Mouse (Mus musculus) WW6 (cell line): ENCODE results near the gene Bicra.

Experiments used
- DNase-seq: peaks from one replicate; pipeline ENCODE4 v3.0.0-alpha.2; 2013; ENCODE audit warnings: low read depth, low spot score

The Bicra gene

DNA sequence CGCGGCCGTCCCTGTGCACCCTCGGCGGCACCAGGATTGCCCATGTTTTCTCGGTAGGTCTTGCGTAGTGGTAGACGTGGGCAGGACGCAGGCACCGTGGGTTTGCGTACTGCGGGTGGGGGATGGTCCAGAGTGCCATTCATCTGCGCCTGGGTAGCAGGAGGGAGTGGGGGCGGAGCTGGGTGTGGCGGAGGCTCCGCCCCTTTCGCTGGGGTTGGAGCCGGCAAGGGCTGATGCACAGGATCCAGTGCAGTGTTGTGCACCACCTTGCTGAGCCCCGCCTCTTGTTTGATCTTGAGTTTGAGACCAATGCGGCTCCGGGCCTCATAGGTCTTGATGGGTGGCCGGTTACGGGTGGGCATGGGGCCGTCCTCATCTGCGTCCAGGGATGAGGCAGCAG, 75.5 kb downstream of the Bicra start:
- peak; percentile 62 for DNase-seq

DNA sequence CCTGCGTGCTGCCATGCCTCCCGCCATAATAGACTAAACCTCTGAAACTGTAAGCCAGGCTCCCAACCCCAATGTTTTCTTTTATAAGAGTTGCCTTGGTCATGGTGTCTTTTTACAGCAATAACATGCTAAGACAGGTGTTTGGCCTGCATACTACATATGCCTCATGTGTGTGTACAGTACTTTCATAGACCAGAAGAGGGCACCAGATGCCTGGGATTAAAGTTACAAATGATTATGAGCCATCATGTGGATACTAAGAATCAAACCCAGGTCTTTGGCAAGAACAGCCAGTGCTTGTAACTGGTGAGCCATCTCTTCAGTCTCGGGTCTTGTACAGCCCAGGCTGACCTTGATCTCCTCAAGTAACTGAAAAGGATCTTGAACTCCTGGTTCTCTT, 78.0 kb downstream of the Bicra start:
- DNase-seq = no peak

DNA sequence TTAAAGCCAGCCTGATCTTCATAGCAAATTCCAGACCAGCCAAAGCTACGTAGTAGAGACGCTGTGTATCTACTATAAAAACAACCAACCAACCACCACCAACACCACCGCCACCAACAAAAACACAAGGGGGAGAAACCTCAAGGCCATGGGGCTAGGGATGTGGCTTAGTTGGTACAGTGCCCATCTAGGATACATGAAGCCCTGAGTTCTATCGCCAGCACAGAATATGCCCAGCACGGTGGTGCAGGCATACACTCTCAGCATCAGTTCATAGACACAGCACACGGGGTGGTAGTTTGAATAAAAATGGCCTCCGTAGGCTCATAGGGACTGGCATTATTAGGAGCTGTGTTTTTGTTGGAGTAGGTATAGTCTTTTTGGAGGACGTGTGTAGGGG, 79.4 kb downstream of the Bicra start:
- no peak for DNase-seq

DNA sequence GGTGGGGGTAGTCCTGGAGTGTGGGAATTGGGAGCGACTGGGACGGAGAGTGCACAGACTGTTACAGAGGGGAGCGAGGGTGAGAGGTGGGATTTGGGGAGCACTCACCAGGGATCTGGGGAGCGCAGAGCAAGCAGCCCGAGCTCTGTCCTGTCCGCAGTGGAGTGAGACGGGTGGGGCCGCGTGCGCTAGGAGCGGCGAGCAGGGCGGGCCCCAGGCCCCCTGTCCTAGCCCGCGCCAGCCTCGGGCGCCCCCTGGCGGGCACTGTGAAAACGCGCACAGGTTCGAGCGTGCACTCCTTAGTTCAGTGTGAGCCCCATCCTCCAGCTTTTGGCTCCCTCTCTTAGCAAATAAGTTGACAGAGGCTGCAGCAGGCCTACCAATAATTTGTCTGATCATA, 80.4 kb downstream of the Bicra start, which contains the start of gene Ehd2:
TSS of gene Ehd2 (minus strand) at position 256 of the 400 bp plus-strand sequence.
- no peak for DNase-seq

DNA sequence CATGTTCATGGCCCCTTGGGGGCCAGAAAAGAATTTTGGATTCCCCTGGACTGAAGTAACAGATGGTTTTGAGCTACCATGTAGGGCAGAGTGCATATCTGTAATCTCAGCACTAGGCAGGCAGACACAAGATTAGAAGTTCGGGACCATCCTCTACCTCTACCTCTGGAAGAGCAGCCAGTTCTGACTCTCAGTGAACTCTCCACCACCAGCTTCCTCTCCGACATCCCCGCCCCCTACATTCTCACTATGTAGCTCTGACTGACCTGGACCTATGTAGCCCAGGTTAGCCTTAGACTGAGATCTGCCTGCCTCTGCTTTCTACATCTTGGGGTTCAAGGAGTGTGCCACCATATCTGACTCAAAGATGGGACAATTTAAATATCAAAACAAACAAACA, 81.2 kb downstream of the Bicra start:
- DNase-seq = no peak

DNA sequence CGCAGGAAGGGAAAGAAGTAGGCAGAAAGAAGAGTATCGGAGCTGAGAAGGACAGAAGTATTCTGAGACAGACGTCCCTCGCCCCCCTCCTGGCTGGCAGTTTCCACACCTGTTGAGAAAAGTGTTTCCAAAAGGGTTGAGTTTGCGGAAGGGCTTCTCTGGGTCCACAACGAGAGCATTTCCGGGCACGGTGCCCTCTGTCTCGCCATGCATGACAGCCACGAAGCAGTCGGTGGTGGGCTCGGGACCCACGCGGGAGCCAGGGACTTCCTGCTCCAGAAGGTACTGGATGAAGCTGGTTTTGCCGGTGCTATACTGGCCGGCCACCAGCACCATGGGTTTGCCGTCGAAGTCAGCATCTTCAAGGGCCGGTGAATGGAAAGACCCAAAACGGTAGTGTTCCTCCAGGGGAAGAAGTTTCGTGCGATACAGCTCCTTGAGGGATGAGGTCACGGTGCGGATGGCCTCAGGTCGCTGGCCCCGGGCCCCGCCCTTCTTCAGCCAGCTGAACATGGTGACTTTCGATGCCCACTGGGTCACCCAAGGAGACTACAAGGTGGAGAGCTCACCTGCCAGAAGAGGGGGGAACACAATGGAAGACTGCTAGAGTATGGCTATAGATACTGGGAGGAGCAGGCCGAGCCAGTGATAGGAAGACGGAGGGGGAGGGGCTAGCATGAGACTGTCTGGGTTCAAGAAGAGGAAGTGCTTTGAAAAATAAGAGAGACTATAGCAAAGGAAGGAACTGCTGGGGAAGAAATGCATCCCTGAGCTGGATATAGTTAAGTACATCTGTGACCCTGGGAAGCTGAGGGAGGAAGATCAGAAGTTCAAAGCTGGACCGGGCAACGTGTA, 83.7 kb downstream of the Bicra start:
- no peak for DNase-seq

DNA sequence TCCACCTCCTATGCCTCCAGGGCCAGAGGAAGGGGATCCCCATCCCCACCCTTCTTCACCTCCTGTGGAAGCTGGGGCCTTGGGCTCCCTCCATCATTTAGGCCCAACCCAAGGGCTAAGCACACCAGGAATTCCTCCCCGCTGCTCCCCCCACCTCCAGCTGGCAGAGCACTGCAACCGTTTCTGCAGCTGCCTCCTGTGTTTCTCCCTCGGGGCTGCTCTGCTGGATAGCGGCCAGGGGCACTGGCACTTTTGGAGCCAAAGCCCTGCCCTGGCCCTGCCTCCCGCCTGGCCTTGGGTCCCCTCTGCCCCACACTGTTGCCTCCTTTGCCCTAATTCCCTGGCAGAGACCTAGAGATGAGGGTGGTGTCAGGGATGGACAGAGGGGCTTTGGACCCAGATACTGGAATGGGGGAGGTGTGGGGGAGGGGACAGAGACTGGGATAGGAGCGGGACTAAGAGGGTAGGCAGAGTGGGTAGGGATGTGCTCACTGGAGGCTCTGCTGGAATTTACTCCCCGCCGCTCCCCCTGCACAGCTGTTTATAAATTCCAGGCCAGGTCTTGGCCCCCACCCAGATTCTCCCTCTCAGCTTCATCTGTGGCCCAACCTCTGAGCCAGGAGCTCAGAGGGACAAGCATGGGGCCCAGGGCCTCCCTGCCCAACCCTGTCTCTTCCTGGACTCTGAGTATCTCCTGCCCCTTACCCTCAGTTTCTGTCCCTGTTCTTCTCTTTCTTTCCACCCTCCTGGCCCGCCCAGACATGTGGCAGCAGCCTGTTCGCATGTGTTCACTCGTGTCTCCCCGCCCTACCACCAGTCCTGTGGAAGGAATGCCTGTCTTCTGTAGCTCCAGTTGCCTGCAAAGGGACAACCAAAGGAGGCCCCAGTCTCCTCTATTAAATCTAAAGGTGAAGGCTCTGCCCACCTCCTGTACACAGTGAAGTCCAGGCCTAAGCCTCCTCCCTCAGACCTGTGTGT, 85.1 kb downstream of the Bicra start:
- DNase-seq = no peak

DNA sequence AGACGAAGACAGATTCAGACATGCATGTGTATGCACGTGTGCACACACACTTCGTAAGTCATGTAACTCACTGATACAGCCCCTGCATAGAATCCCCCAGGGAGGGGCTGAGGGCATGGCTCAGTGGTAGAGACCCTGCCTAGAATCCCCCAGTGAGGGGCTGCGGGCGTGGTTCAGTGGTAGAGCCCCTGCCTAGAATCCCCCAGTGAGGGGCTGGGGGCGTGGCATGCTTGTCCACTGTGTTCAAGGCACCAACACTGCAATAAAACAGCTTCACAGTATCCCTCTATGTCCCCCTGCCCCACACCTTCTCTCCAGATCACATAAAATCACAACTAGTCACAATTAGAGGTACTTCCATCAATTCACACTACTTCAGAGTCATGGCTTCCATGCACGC, 85.9 kb downstream of the Bicra start:
- no peak for DNase-seq

DNA sequence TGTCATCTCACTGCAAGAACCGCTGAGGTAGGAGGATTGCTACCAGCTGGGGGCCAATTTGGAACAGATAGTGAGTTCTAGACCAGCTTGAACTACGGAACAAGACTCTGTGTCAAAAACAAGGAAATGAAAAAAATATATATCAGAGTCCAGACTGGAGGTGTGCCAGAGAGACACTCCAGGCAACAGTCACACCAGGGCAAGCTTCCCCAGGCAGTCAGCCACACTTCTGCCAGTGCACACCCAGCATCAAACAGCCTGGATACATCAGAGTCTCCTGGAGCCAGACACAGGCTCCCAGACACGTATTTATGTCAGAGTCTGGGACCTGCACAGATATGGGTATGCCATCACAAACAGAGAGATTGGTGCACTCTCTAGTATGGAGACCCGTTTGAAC, 86.5 kb downstream of the Bicra start:
- DNase-seq = no peak

DNA sequence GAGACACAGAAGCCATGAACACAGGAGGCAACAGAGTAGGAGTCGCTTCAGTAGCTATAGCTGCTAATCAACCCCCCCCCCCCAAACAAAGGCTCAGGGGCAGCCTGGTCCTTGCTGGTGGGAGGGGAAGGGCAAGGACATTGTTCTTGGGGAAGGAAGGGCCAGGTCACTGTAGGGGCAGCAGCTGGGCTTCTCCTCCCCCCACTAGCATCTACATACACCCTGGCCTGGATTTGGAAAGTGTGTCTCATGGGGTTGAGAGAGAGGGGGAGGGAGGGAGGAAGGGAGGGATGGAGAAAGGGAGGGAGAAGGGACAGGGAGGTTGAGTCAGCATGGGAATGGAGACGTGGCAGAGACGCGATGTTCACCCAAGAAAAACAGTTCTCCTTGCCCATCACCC, 87.0 kb downstream of the Bicra start:
- no peak for DNase-seq

DNA sequence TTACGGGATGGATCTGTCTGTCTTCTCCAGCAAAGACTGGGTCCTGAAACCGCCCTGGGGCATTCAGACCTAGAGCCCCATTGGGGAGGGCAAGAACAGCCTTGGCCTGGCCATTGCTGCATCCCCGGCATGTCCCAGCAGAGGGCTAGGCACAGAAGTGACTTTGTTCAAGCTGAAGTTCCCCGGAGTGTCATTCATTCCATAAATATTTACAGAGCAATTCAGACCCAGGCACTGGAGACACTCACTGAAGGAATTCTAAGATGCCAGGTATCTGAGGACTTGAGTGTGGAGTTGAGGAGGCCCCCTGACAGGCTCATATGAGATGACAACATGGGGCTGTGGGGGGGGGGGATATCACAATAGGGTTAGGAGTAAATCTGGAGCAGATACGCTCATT, 91.6 kb downstream of the Bicra start:
- DNase-seq = no peak

DNA sequence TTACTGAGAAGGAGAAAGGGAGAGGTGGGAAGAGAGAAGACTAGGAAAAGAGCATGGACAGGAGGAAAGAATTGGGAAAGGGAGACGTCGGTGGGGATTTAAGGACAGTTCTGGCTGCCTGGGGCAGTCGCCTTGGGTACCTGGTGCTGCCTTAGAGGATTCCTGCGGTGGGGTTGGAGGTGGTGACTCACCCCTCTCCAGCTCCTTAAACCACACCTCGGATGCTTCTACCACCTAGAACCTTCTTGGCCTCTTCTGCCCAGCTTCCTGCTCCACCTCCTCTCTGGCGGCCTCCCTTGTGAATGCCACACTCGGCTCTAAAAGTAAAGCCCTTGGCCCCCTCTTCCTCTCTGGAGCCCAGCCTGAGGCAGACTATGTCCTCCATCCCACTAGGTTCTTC, 92.2 kb downstream of the Bicra start:
- no peak for DNase-seq

DNA sequence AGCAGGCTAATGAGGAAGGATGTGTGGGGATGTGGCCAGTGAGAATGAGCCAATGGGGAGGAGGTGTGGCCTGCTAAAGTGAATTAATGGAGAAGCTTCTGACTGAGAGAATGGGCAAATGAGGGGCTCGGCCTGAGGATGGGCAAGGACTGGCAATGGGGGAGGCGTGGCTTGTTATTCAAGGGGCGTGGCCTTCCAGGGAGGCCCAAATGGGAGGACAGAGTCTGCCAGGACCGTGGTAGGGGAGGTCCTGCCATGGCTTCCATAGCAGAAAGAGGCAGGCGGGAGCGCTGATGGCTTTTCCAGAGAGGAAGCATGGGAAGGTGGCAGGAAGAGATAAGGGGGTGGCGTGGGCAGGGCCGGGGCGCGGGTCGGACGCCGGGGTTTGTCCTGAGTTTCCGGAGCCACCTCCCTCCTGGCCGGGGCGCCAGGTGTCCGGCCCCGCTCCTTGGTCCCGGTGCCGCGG, 92.7 kb downstream of the Bicra start:
- no peak for DNase-seq

DNA sequence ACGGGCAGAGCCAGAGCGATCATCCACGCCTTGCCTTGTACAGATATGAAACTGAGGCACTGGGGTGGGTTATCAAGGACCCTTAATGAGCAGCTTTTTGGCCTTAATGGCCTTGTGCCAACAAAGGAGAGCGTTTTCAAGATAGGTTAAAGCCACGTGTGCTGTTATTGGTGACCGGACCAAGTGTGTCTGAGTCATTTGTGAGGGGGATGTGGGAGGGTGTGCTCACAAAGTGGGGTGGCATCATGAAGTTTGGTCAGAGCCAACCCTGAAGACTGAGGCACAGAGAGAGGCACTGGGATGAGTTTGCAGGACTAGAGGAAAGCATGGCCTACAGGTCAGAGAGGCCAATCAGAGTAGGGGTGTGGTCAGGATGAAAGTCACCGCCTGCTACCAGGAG, 93.3 kb downstream of the Bicra start:
- DNase-seq = no peak

DNA sequence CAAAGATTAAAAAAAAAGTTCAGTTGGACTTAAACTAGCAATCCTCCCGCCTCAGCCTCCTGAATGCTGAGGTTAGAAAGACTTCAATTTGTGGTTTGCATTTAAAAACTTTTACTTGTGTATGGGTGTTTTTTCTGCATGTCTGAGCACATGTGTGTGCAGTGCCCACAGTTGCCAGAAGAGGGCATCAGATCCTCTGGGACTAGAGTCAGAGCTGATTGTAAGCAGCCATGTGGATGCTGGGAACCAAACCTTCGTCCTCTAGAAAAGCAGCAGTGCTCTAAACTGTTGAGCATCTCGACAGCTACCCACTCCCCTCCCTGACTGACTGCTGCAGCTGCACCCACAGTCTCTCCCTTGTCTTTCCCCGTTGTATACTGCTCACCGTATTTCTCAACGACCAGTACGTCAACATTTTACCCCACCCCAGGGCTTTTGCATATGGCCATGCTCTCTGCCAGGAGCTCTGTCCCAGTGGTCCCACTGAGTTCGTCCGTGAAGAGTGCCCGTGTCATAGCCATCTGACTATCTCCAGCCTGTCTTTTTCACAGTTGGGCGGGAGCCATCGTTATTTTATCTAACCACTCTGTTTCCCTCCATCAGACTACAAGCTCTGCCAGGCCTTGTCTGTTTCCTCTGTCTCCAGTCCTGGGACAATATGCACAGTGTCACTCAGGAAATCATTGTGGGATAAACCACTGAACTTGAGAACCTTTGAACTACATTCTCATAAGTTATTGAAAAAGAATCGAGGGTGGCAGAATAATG, 94.2 kb downstream of the Bicra start:
- no peak for DNase-seq

DNA sequence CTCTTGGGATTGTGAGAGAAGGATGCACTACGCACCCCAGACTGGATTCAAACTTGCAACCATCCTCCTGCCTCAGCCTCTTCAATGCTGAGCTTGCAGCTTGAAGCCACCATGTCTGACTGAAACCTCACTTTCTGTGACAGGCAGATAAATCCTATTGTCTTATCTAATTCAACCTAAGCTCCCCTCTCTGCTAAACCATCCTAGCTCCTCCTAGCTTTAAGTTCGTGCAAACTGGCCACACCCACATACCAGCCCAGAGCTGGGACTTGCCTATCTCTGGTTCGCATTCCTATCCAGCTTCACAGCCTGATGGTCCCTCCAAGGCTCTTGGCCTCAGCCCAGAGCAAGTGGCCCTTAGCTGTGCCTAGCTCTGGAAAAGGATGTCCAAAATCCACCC, 95.3 kb downstream of the Bicra start:
- no peak for DNase-seq

DNA sequence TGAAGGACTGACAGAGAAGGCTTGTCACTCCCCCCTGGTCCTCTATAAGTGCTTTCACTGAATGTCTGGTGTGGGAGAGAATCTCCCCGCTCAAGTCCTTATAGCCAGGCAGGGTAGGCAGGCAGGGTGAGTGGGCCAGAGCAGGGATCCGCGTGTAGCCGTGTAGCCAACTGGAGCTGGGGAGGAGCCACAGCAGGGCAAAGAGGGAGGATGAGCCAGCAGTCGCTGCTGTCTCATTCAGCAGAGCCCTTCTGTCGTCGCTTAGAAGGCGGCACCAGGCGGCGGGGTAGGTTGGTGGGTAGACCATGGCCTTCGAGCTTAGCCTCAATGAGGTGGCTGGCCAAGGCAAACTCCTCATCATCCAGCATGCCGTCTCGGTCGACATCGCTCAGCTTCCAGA, 97.7 kb downstream of the Bicra start:
- DNase-seq = no peak

DNA sequence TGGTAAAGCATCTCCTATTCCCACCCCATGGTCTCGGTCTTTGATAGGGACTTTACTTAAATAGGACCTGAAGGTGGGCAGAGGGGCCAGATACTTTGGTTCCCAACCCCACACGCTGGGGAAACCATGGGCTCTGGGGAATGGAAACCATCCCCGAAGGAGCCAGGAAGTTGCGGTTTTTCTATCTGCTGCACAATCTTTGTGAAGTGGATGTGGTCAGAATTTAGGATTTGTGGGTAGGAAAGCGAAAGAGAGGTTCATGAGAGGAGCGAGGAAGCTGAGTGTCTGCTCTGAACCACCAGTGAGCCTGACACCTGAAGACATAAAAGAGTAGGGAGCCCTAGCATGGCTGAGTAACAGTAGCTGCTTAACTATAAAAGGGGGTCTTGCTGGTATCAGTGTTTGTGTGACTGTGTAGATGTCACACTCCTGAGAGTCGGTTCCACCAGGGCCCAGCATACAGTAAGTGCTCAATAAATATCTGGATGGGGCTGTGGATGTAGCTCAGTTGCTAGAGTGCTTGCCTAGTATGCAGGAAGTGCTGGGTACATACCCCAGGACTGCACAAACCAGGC, 98.4 kb downstream of the Bicra start:
- DNase-seq = no peak

DNA sequence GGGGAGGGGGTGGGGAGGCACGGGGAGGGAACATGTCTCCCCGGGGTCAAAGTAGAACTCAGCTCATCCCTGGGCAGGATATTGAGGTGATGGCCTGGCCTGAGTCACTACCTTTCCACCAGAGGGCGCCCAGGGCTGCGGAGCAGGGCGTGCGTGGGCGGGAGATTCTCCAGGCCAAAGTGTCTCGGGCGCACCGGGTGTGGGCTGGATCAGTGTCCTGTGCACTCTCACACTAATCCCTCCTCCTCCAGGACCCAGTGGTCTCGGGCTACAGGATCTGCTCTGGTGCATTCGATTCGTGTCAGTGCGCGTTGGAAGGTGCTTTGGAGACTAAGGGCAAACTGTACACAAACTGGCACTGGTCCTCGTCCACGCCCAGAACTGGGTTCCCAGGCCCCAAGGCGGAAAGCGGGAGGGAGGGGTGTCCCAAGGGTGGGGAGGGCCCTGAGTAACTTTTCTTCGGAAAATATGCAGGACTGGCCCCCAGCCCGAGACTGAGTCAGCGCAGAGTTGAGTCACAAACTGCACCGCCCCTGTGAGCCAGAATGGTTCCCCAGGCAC, 99.3 kb downstream of the Bicra start:
- peak; percentile 83 for DNase-seq

DNA sequence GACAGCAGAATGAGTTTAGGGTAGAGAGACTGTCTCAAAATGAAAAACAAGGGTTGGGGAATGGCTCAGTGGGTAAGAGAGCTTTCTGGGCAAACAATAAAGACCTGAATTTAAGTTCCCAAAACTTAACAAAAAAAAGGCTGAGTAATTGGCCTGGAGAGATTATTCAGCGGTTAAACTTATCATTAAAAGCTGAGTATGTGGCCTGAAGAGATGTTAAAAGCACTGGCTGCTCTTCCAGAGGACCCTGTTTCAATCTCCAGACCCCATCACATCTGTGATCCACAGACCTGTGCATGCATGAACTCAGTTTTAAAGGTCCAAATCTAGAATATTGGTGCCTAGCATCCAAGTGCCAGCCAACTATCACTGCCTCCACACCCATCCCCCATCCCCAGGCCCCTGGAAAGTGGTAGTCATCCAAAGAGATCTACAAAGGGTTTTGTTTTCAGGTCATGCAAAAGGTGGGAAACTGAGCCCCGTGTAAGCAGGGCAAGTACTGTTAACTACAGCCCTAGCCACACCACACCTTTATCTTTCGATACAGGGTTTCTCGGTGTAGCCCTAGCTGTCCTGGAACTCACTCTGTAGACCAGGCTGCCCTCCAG, 100.0 kb downstream of the Bicra start:
- DNase-seq = no peak
